Mouse (Mus musculus) stomach, postnatal 0 days (tissue): ENCODE measurements around the gene Zic4.

ENCODE experiments used
- CTCF ChIP-seq: IDR thresholded peaks from 2 replicates; pipeline ENCODE4 v1.5.1; 2016; ENCODE audit warnings: antibody characterized with exemption, low read depth, mild to moderate bottlenecking, moderate library complexity
- EP300 ChIP-seq: optimal IDR thresholded peaks from 2 replicates; pipeline ENCODE3; 2016; ENCODE audit warnings: antibody characterized with exemption

DNA sequence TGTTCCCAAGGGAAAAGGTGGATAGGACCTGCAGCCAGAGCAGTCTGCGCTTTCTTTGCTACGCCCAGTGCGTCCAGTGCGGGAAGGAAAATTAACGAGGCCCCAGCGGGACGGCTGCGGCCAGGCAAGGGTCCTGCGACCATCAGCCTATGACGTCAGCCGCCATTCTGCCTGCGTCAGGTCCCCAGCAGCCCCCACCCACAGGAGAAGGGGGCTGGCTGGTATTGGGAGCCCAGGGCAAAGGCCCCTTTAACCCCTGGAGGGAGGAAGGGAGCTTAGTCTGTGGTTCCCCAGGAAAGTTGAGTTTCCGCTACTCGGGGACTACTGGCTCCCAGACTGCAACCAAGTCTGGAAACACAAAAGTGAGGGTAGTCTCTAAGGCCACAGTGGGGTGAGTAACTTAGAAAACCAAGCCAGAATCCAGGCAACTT is 11.3 kb upstream of the Zic4 start:
- no peak for TF ChIP-seq EP300
- TF ChIP-seq CTCF, result no peak
